Mouse (Mus musculus): ENCODE data around the gene Mov10l1. TPM values are rescaled to one million over a fixed set of nuclear protein-coding genes. Genes with fewer than 3 reads are reported as not detected.

Mov10l1 gene
- polyA plus RNA-seq (2017; shearing (Covaris generic)): not detected

DNA sequence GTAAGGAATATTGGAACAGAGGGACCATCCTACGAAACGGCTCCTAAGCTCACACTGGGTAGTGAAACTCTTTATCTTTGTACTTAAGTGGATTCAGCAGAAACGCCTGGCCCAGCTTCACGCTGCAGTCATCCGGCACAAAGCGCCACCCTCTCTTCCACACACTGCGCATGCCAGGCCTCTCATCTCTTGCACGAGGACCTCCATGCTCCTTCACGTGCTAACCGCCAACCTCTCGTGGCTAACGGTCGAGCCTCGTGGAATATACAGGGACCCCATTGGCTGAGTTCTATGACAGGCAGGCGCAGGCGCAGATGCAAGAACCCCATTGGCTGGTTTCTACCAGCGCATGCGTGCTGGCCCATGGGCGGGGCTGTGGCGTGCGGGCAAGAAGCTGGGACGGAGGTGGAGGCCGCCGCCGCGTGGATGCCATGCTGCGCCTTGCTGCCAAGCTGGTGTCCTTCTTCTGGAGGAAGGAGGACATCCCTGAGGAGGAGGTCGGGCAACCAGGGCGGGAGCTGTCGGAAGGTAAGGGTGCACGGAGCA is at the start of gene Mov10l1:
Gene Mov10l1 (plus strand): TSS at position 376 of the 546 bp plus-strand sequence.

GRCm38 (mm10) chr15:88954368-88955072 is 28.2 kb upstream of the Mov10l1 start, which contains the start of gene Ttll8:
Ttll8 (minus strand) TSS chr15:88954418.

DNA sequence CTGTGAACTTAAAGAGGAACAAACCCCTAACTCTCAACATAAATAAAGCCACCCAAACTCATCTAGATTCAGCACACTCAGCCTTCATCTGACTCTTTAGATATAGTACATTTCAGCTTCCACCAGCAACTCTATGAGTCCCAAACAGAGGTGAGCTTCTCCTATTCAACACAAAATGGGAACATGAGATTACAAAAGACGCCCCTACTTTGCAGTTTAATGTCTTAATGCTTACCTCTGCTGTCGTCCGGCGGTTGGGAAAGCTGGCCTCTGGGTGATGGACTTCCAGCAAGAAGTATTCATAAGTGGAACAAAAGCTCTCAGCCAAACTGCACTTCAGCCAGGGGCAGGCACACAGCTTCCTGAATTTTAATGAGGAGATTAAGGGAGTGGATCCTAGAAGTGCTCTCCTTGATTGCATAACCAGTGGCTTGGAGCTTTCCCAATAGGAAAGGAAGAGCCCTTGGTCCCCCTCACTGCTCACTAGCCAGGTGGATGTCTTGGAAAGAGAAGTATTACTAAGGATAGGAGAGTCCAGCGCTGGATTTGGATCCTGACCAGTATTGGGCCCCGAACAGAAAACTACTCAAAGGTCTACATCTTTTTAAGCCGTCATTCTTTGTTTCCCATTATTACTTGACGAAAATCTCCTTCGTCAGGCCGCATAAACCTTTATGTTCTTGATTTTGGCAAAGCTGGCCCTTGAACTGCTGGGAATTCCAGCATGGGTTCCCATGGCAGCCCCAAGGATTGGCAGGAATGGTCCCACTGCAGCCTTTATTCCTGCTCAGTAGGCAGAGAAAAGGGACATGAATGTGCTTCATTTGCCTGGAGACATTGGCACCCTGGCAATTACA is 4.2 kb upstream of the Mov10l1 start, which contains the start of gene Mlc1:
Gene Mlc1 (minus strand): TSS at position 727 of the 857 bp plus-strand sequence.

DNA sequence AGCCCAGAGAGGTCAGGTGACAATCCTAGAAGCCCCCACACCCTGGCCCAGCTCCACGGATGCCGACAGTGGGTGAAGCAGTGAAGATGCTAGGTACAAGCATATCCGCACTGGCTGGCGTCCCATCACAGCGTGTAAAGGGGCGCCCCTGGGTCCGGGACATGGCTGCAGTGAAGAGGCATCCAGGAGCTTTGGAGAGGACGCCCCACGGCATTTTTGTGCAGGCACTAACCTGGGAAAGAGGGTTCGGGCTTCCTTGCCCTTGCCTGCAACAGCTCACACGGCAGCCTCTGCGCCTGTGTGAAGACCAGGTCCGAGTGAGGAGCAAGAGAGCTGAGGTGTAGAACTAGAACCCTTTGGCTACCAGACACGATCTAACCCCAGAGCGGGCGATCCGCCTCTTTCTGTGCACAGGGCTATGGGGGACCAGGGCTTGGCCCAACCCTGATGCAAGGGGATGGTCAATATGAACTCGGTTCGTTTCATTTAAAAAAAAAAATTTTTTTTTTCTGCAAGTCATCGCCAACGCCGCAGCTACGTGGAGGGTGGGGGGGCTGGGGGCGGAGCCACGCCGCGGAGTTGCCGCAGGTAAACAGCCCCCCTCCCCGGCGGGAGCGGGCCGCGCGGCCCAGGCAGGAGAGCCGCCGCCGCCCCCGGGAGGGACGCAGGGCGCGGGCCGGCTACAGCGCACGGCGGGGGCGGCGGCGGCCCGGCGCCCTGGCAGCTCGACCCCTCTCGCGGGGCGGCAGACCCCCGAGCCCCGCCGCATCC is 76.6 kb downstream of the Mov10l1 start, which contains the start of gene Panx2:
Gene Panx2 (plus strand): TSS at position 574 of the 771 bp plus-strand sequence.

DNA sequence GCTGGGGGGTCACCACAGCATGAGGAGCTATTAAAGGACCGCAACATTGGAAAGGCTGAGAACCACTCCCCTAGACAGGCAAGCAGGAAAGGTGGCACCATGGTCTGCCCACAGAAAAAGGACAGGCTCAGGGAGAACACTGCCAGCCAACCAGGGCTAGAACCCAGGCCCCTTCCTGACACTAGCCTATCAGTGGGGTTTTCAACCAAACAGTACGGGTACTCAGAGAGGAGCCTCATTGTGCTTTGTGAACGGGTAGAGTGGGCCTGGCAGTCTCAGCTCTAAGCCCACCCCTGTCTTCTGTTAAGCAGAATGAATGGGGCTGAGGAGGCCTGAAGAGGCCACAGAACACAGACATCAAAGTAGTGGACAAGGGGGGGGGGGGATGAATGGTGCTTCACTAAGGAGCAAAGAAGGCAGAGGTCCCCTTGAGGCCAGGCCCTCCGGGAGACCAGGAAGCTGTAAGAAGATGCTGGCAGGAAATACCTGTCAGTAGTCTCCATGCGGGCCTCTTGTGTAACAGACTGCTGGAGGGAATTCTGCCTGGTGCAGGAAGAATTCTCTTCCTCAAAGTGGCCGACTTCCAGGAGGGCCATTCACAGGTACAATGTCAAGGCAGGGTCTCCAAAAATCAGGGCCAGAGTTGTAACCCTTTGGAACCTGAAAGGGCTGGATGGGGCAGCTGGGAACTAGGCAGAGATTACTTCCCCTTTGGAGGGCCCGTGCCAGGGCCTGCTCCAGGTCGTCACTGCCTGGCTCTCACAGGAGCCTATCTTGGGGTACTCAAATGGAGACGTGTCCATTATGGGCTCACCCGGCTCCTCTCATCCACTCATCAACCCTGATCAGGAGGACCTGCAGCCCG is 92.1 kb downstream of the Mov10l1 start, which contains the start of gene Trabd:
Gene Trabd (plus strand): TSS at position 512 of the 865 bp plus-strand sequence.

GRCm38 (mm10) chr15:89088607-89089247 is 106.0 kb downstream of the Mov10l1 start, which contains the start of gene Selenoo:
Selenoo (plus strand) TSS chr15:89089084.

Other genes with a start within 250 kb of the Mov10l1 start
- gene Brd1, start 248.7 kb upstream of the Mov10l1 start, polyA plus RNA-seq (2017; shearing (Covaris generic)): 54.7 TPM
- 6.9 TPM for gene Zbed4, start 231.2 kb upstream of the Mov10l1 start, polyA plus RNA-seq (2017; shearing (Covaris generic))
- gene Alg12, start 163.6 kb upstream of the Mov10l1 start, polyA plus RNA-seq (2017; shearing (Covaris generic)): 16.7 TPM
- 41.4 TPM for gene Creld2, start 163.3 kb upstream of the Mov10l1 start, polyA plus RNA-seq (2017; shearing (Covaris generic))
- 38.0 TPM for gene Pim3, start 120.7 kb upstream of the Mov10l1 start, polyA plus RNA-seq (2017; shearing (Covaris generic))
- gene Ttll8, start 28.5 kb upstream of the Mov10l1 start, polyA plus RNA-seq (2017; shearing (Covaris generic)): not detected
- gene Mlc1, start 3.9 kb upstream of the Mov10l1 start, polyA plus RNA-seq (2017; shearing (Covaris generic)): not detected
- gene Panx2, start 76.8 kb downstream of the Mov10l1 start, polyA plus RNA-seq (2017; shearing (Covaris generic)): not detected
- 85.0 TPM for gene Trabd, start 92.2 kb downstream of the Mov10l1 start, polyA plus RNA-seq (2017; shearing (Covaris generic))
- gene Selenoo, start 106.2 kb downstream of the Mov10l1 start, polyA plus RNA-seq (2017; shearing (Covaris generic)): 58.5 TPM
- 26.0 TPM for gene Tubgcp6, start 140.2 kb downstream of the Mov10l1 start, polyA plus RNA-seq (2017; shearing (Covaris generic))
- gene Hdac10, start 145.8 kb downstream of the Mov10l1 start, polyA plus RNA-seq (2017; shearing (Covaris generic)): 79.2 TPM
- 9.8 TPM for gene Mapk12, start 157.8 kb downstream of the Mov10l1 start, polyA plus RNA-seq (2017; shearing (Covaris generic))
- 83.5 TPM for gene Mapk11, start 166.7 kb downstream of the Mov10l1 start, polyA plus RNA-seq (2017; shearing (Covaris generic))
- gene Plxnb2, start 197.9 kb downstream of the Mov10l1 start, polyA plus RNA-seq (2017; shearing (Covaris generic)): 4.8 TPM
- 49.0 TPM for gene Dennd6b, start 213.6 kb downstream of the Mov10l1 start, polyA plus RNA-seq (2017; shearing (Covaris generic))
- gene Ppp6r2, start 228.6 kb downstream of the Mov10l1 start, polyA plus RNA-seq (2017; shearing (Covaris generic)): 20.3 TPM